Mouse (Mus musculus) liver, embryonic 13.5 days (tissue): ENCODE measurements around the gene Mgat1. TPM values are rescaled to one million over a fixed set of nuclear protein-coding genes. Genes with fewer than 3 reads are reported as not detected.

Source experiments
- ATAC-seq: fragments of 200-750 bp; cut with Nextera tagmentation; 2 replicates; pipeline ENCODE4 v1.8.0; 2017; ENCODE audit warnings: low read depth, mild to moderate bottlenecking, moderate number of reproducible peaks, moderate library complexity
- DNase-seq: peaks from one replicate; pipeline ENCODE4 v3.0.0; 2022
- H3K27ac ChIP-seq: fragments of 300-500 bp; sonication (generic); 2 replicates; pipeline ENCODE4 v1.5.1; 2015; ENCODE audit warnings: moderate library complexity, mild to moderate bottlenecking, inconsistent platforms
- H3K27me3 ChIP-seq: fragments of 300-500 bp; sonication (generic); 2 replicates; pipeline ENCODE4 v1.6.1; 2015; ENCODE audit warnings: mild to moderate bottlenecking, inconsistent platforms
- H3K36me3 ChIP-seq: fragments of 300-500 bp; sonication (generic); 2 replicates; pipeline ENCODE4 v1.6.1; 2015; ENCODE audit warnings: mild to moderate bottlenecking, inconsistent platforms
- H3K4me1 ChIP-seq: fragments of 300-500 bp; sonication (generic); replicated peaks from 2 replicates; pipeline ENCODE4 v1.6.1; 2015; ENCODE audit warnings: inconsistent platforms
- H3K4me2 ChIP-seq: fragments of 300-500 bp; sonication (generic); 2 replicates; pipeline ENCODE4 v1.6.1; 2015; ENCODE audit warnings: inconsistent platforms, mild to moderate bottlenecking, moderate library complexity
- H3K4me3 ChIP-seq: fragments of 300-500 bp; sonication (generic); replicated peaks from 2 replicates; pipeline ENCODE4 v1.5.1; 2015; ENCODE audit warnings: mild to moderate bottlenecking, inconsistent platforms
- H3K9ac ChIP-seq: fragments of 300-500 bp; sonication (generic); 2 replicates; pipeline ENCODE4 v1.6.1; 2015; ENCODE audit warnings: mild to moderate bottlenecking, inconsistent platforms
- H3K9me3 ChIP-seq: fragments of 300-500 bp; sonication (generic); replicated peaks from 2 replicates; pipeline ENCODE4 v1.6.1; 2016; ENCODE audit warnings: inconsistent platforms
- WGBS: fragments of 180-500 bp; shearing (Covaris S2); methylation state at CpG from one replicate; pipeline ENCODE4 v1.1.7; 2015; ENCODE audit not compliant: insufficient replicate concordance; 5-methylcytosine and 5-hydroxymethylcytosine counted together
- polyA plus RNA-seq: library from polyadenylated mRNA; unstranded; fragments of >200 nt; fragmentation: Nextera tagmentation; extraction: Ambion mirVana; gene quantifications from 2 replicates; pipeline ENCODE4 v1.2.1, GENCODE M21; 2015

Gene Mgat1
- polyA plus RNA-seq, 1 experiment from 2014 or later, result 32.6 TPM

DNA sequence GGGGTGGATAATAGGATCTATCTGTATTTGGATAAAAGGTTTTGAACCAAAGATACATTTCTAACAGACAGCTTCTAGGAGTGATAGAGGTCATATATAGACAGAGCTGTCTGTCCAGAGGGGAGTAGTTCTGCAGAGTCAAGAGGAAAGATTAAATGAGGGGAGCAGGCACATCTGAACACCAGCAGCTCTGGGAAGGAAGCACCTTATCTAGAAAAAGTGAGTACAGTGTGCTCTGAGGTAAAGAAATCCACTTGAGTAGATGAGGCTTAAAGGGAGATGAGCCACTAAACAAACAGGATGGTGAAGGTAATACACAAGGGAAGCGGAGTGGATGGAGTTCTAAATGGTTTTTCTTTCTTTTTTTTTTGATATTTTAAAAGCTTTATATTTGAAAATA is 36.5 kb upstream of the Mgat1 start:
- Histone ChIP-seq H3K4me1 (peaks cover 65% of the 10 kb centered on the region), H3K9me3 (no peaks in the 10 kb centered on the region), H3K4me2 (no peak overlapping the region), H3K4me3 (no peak overlapping the region), H3K36me3 (peaks cover 8% of the 10 kb centered on the region; the same call in 1 of the 2 replicates), H3K27me3 (no peaks in the 10 kb centered on the region), H3K27ac (peak overlapping the region; percentile 6; the same call in 1 of the 2 replicates), H3K9ac (no peak overlapping the region)
- no peak for DNase-seq
- 83% methylated on average over 1 of the region's 1 CpGs for WGBS
- no peak for ATAC-seq

DNA sequence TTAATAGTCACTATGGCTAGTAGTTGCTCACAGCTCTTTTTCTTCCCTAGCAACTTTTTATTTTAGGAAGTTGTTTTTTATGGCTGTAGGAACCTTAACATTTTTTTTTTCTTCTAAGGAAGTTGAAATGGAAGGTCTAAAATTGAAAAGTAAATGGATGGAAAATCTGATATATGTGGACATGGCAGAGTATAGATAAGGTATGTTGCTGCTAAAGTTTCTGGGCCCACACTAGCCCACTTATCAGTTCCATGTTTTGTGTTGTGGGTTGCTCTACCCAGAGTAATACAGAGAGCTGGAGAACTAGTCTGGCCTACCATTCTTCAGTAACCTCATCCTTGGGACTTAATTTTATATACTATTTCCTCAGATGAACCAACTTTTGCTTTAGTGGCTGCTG is 31.4 kb upstream of the Mgat1 start:
- Histone ChIP-seq H3K27ac (no peak overlapping the region), H3K9ac (no peak overlapping the region), H3K4me2 (0 out of 2 replicates have a peak overlapping the region, but pooled peaks have one; percentile 3), H3K4me3 (no peak overlapping the region), H3K27me3 (no peaks in the 10 kb centered on the region), H3K36me3 (peaks cover 40% of the 10 kb centered on the region), H3K9me3 (no peaks in the 10 kb centered on the region), H3K4me1 (peaks cover 40% of the 10 kb centered on the region)
- DNase-seq (no peak), ATAC-seq (peak; percentile 95)

DNA sequence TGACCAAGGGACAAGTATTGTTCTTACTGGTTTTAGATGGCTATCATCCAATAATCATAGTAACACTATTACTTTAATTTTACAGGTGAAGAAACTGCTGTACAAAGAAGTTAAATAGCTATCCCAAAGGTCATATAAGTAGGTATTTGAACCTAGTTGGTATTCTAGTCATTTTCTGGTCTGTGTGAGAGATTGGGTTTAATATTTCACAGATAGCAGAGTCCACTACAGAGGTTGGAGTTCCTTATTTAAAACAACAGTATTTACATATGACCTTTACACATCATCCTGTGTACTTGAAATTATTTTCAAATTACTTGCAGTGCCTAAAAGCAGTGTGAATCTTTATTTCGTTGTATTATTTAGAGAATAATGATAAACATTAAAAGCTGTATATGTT is 30.5 kb upstream of the Mgat1 start:
- H3K4me1 ChIP-seq, result peaks cover 32% of the 10 kb centered on the region
- DNase-seq, result no peak
- no peaks in the 10 kb centered on the region for H3K27me3 ChIP-seq
- H3K4me2 ChIP-seq, result no peak overlapping the region
- no peak overlapping the region for H3K27ac ChIP-seq
- H3K9ac ChIP-seq, result no peak overlapping the region
- no peaks in the 10 kb centered on the region for H3K9me3 ChIP-seq
- WGBS, result 89% methylated on average over 1 of the region's 1 CpGs
- H3K36me3 ChIP-seq, result peaks cover 40% of the 10 kb centered on the region
- H3K4me3 ChIP-seq, result no peak overlapping the region
- ATAC-seq, result no peak

DNA sequence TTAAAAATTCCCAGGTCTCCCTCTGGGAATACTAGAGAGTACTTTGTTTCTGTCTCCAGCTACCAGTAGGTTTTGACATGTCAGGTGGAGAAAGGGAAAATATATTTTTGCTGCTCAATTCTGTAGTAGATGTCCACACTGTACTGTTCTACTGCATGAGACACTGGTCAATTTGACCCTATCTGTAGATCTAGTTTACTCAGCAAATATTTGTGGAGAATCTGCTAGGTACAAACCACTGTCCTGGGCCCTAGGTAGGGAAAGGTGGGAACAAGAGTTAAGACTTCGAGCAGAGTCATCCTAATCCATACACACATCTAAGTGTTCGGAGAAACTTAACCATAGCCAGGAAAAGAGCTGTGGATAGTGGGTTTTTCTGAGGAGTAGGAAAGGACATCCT is 24.7 kb upstream of the Mgat1 start:
- H3K9me3 ChIP-seq, result no peaks in the 10 kb centered on the region
- H3K27ac ChIP-seq, result no peak overlapping the region
- H3K27me3 ChIP-seq, result no peaks in the 10 kb centered on the region
- H3K4me1 ChIP-seq, result no peaks in the 10 kb centered on the region; the same call in 1 of the 2 replicates
- WGBS, result 82% methylated on average over 2 of the region's 2 CpGs
- no peak overlapping the region for H3K4me2 ChIP-seq
- ATAC-seq, result no peak
- no peak for DNase-seq
- no peak overlapping the region for H3K9ac ChIP-seq
- H3K4me3 ChIP-seq, result no peak overlapping the region
- H3K36me3 ChIP-seq, result peaks cover 34% of the 10 kb centered on the region

DNA sequence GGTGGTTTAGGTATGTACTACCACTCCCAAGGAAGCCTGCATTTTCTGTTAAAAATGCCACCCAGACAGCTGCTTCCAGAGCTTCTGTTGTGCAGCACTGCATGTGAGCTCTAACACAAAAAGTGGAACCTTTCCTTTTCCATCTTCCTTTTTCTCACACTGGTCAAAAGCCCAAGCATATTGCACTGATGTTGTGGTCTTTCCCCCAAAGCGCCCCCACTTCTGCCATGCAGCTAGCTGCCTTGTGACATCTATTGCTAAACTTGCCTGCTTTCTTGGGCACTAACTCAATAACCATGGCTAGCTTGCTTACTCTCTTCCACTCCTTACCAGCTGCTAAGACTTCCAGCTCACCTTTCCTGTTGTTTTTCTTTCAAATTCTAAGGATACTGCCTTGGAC is 19.5 kb upstream of the Mgat1 start:
- Histone ChIP-seq H3K9me3 (no peaks in the 10 kb centered on the region), H3K36me3 (no peaks in the 10 kb centered on the region), H3K4me1 (no peaks in the 10 kb centered on the region; the same call in 1 of the 2 replicates), H3K4me3 (no peak overlapping the region), H3K4me2 (no peak overlapping the region), H3K27ac (no peak overlapping the region), H3K9ac (no peak overlapping the region), H3K27me3 (no peaks in the 10 kb centered on the region)
- DNase-seq (no peak), ATAC-seq (no peak)
- WGBS, result 32% methylated on average over 1 of the region's 1 CpGs

DNA sequence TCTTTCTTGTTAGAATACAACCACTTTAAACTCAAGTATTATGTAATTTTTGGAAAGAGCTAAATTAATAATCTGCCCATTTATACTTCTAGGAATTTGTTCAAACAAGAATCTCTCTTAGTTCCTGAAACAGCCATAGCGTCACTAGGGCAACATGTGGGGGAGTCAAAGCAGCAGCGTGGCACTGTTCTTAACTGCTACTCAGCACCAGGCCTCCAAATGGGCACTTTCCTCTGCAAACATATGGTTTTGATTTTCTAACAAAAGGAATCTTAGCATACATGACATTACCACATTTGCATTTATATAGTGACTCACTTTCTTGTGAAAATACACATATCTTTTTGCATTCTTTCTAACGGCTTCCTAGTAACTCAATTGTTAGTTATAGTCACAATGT is 11.2 kb upstream of the Mgat1 start:
- Histone ChIP-seq H3K9me3 (no peaks in the 10 kb centered on the region), H3K4me2 (no peak overlapping the region)
- no peak for ATAC-seq

DNA sequence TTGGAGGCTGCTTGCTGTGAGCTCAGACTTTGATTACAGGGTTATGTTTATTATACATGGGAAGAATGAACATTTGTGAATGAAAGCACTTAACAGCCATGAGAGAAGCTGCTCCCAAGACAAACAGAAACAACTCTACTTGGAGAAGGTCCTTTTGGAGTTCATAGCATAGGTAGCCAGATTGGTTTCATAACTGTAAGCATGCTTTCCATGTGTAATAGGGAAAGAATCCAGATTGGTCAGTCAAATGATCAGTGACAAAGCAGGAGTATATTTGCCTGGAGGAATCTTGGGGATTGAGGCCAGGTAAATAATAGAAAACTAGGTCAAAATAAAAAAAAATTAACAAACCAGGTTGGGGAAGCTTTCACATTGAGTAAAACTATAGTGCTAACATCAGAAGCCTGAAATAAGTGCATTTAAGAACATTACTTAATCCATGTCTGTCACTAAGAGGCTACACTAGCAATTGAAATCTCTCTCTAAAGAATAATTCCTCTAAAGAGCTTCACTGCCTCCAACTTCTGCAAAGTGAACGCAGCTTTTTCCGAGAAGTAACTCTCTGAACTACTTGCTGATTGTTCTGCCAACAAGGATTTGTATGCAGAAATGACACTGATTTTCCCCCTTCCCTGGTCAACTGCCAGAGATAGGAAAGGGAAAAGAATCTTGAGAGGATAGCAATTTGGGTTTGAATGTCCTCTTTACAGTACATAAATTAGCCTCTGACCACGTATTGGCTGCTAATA is 8.4 kb upstream of the Mgat1 start:
- WGBS, result 51% methylated on average over 3 of the region's 3 CpGs
- Histone ChIP-seq H3K27ac (no peak overlapping the region), H3K27me3 (peaks cover 4% of the 10 kb centered on the region; the same call in 1 of the 2 replicates), H3K36me3 (no peaks in the 10 kb centered on the region), H3K9me3 (no peaks in the 10 kb centered on the region), H3K4me3 (no peak overlapping the region), H3K9ac (no peak overlapping the region), H3K4me1 (peaks cover 6% of the 10 kb centered on the region; the same call in 1 of the 2 replicates), H3K4me2 (no peak overlapping the region)
- DNase-seq (no peak), ATAC-seq (no peak)

More for the DNA sequence above, 11.2 kb upstream of the Mgat1 start:
- no peak for DNase-seq
- Histone ChIP-seq H3K27me3 (peaks cover 4% of the 10 kb centered on the region; the same call in 1 of the 2 replicates), H3K36me3 (no peaks in the 10 kb centered on the region), H3K9ac (no peak overlapping the region), H3K4me3 (no peak overlapping the region), H3K4me1 (no peaks in the 10 kb centered on the region), H3K27ac (no peak overlapping the region)
- WGBS, result 75% methylated on average over 3 of the region's 3 CpGs

DNA sequence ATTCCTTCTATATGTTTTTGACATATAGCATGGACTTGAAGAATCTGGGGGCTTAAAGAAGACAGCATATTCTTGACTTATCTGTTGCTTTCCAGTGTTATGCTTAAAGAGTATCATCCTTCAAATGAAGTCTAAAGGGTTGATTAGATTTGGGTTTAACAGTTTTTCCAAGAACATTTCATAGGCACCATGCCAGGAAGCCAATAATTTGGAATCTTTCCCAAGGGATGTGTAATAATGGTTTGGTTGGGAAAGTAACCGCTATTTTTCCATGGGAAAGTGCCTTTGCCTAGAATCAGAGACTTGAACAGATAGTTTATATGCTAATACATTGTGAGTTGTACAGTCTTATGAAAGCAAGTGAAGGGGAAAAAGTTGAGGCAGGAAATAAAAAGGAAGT is 7.1 kb upstream of the Mgat1 start:
- Histone ChIP-seq H3K4me1 (peaks cover 13% of the 10 kb centered on the region), H3K4me3 (no peak overlapping the region), H3K9me3 (no peaks in the 10 kb centered on the region), H3K27ac (no peak overlapping the region), H3K9ac (no peak overlapping the region), H3K4me2 (no peak overlapping the region), H3K27me3 (peaks cover 4% of the 10 kb centered on the region; the same call in 1 of the 2 replicates), H3K36me3 (no peaks in the 10 kb centered on the region)
- no peak for ATAC-seq
- DNase-seq, result no peak
- 71% methylated on average over 1 of the region's 1 CpGs for WGBS

DNA sequence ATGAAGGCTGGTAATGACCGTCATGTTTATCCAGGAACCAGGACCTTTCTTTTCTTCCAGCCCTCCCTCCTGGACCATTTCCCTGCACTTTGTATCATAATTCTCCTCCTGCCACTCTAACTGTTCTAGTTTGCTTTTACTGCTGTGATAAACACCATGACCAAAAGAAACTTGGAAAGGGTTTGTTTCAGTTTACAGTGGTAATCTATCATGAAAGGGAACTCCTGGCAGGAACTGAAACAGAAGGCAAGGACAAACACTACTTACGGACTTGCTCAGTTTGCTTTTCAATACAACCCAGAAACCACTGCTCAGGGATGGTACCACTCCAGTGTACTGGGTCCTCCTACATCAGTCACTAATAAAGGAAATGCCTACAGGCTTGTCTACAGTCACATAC is 6.5 kb upstream of the Mgat1 start:
- Histone ChIP-seq H3K27me3 (peaks cover 4% of the 10 kb centered on the region; the same call in 1 of the 2 replicates), H3K9ac (no peak overlapping the region), H3K27ac (no peak overlapping the region), H3K9me3 (no peaks in the 10 kb centered on the region), H3K4me1 (peaks cover 18% of the 10 kb centered on the region), H3K36me3 (no peaks in the 10 kb centered on the region), H3K4me2 (no peak overlapping the region), H3K4me3 (no peak overlapping the region)
- WGBS, result 32% methylated on average over 2 of the region's 2 CpGs
- no peak for ATAC-seq
- DNase-seq, result no peak

DNA sequence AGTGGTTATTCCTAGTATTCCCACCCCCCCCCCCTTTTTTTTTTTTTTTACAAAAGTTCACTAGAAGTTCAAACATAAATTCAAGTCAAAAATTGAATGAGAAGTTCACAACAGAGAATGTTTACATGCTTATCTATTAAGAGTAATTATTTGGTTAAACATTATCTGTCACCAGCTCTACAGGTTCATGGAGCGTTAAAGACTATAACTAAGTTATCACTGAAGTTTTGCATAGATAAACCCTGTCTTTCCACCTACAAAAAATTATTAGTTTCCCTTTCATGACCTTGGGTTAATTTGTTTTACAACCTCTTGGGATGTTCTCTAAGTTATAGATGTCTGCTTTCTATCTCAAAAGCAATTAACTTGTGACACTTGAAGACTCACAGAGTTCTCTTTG is 3.7 kb upstream of the Mgat1 start:
- Histone ChIP-seq H3K4me3 (no peak overlapping the region), H3K27me3 (peaks cover 4% of the 10 kb centered on the region; the same call in 1 of the 2 replicates), H3K27ac (no peak overlapping the region), H3K4me1 (peaks cover 39% of the 10 kb centered on the region), H3K9ac (no peak overlapping the region), H3K4me2 (no peak overlapping the region), H3K36me3 (no peaks in the 10 kb centered on the region), H3K9me3 (no peaks in the 10 kb centered on the region)
- ATAC-seq, result no peak
- DNase-seq, result no peak
- 41% methylated on average over 1 of the region's 1 CpGs for WGBS

DNA sequence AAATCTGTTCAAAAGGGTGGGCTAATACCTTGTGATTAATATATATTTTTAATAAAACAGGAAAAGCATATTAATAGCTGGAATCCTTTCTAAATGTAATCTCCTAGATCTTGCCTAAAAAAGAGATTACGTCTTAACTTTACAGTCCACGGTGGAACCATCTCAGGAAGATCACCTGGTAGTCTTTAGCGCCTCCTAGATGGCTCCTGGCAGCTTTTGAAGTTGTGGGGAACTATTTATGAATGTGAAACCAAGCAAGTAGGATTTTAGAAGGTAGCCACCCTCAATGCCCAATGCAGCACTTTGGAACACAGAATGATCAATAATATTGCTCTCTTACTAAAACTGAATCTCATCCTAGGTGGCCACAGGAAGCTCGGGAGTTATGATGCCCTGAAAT is 3.1 kb upstream of the Mgat1 start:
- WGBS, result 50% methylated on average over 4 of the region's 4 CpGs
- Histone ChIP-seq H3K9me3 (no peaks in the 10 kb centered on the region), H3K4me3 (no peak overlapping the region), H3K4me2 (no peak overlapping the region), H3K36me3 (no peaks in the 10 kb centered on the region), H3K27ac (no peak overlapping the region), H3K4me1 (peaks cover 44% of the 10 kb centered on the region), H3K9ac (no peak overlapping the region), H3K27me3 (peaks cover 4% of the 10 kb centered on the region; the same call in 1 of the 2 replicates)
- DNase-seq (no peak), ATAC-seq (no peak)

DNA sequence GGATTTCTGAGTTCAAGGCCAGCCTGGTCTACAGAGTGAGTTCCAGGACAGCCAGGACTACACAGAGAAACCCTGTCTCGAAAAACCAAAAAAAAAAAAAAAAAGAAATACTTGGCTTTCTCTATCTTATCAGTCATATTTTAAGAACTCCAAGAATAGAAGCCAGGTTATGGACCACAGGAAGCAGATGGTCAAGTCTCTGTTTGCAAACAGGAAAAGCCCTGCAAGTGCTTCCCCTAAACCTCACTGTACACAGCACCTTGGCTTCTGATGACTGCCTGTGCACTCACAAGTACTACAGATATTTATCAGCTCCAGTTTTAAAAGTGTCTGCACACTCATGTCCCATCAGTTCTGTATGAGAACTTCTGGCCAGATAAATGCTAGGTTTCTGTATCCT is 2.5 kb upstream of the Mgat1 start:
- ATAC-seq (no peak), DNase-seq (no peak)
- Histone ChIP-seq H3K27me3 (peaks cover 4% of the 10 kb centered on the region; the same call in 1 of the 2 replicates), H3K9me3 (no peaks in the 10 kb centered on the region), H3K27ac (no peak overlapping the region), H3K4me3 (no peak overlapping the region), H3K9ac (no peak overlapping the region), H3K4me2 (no peak overlapping the region), H3K4me1 (peaks cover 50% of the 10 kb centered on the region), H3K36me3 (no peaks in the 10 kb centered on the region)
- WGBS, result 0% methylated on average over 1 of the region's 1 CpGs
